Mouse (Mus musculus) thymus, adult 2 months (tissue): ENCODE results near the gene Gm960. TPM values are rescaled to one million over a fixed set of nuclear protein-coding genes. Genes with fewer than 3 reads are reported as not detected.
A peak's percentile ranks its signal among the peaks of the same experiment; 100 is the strongest.

Experiments used
- DNase-seq: peaks from one replicate; pipeline ENCODE4 v3.0.0; 2021
- H3K27ac ChIP-seq: fragments of 200-500 bp; 2 replicates; pipeline ENCODE4 v1.5.1; 2012; ENCODE audit warnings: low read length, control low read depth; ENCODE audit not compliant: control insufficient read depth, insufficient read depth
- H3K27me3 ChIP-seq: fragments of 200-500 bp; 2 replicates; pipeline ENCODE4 v1.6.1; 2012; ENCODE audit warnings: mild to moderate bottlenecking, low read length, moderate library complexity, mixed read lengths; ENCODE audit not compliant: control insufficient read depth, insufficient read depth
- H3K36me3 ChIP-seq: fragments of 200-500 bp; 2 replicates; pipeline ENCODE4 v1.6.1; 2012; ENCODE audit warnings: mild to moderate bottlenecking, low read length, moderate library complexity; ENCODE audit not compliant: control insufficient read depth, insufficient read depth
- H3K4me1 ChIP-seq: fragments of 200-500 bp; replicated peaks from 2 replicates; pipeline ENCODE4 v1.6.1; 2012; ENCODE audit warnings: low read length; ENCODE audit not compliant: control insufficient read depth, insufficient read depth
- H3K4me3 ChIP-seq: fragments of 200-500 bp; 2 replicates; pipeline ENCODE4 v1.5.1; 2012; ENCODE audit warnings: mild to moderate bottlenecking, low read length, control low read depth, moderate library complexity; ENCODE audit not compliant: control insufficient read depth, insufficient read depth
- CTCF ChIP-seq: fragments of 200-500 bp; IDR thresholded peaks from 2 replicates; pipeline ENCODE4 v1.5.1; 2012; ENCODE audit warnings: mild to moderate bottlenecking, control low read depth, low read length, moderate library complexity, borderline replicate concordance; ENCODE audit not compliant: control insufficient read depth, poor library complexity, insufficient read depth; ENCODE audit errors: extremely low read depth
- POLR2A ChIP-seq: fragments of 200-500 bp; IDR thresholded peaks from 2 replicates; pipeline ENCODE4 v1.6.1; 2012; ENCODE audit warnings: mild to moderate bottlenecking, low read length, control low read depth, moderate library complexity; ENCODE audit not compliant: control insufficient read depth, poor library complexity, insufficient read depth; ENCODE audit errors: extremely low read depth
- WGBS: fragments of 180-500 bp; shearing (Covaris S2); methylation state at CpG from one replicate; pipeline ENCODE4 v1.1.7; 2018; 5-methylcytosine and 5-hydroxymethylcytosine counted together
- polyA plus RNA-seq: library from polyadenylated mRNA; depleted of rRNA; stranded (reverse); fragments of >200 nt; gene quantifications from 2 replicates; pipeline ENCODE4 v1.2.3, GENCODE M21; 2012

Gm960 gene
- polyA plus RNA-seq, 1 experiment: 0.04 TPM

DNA sequence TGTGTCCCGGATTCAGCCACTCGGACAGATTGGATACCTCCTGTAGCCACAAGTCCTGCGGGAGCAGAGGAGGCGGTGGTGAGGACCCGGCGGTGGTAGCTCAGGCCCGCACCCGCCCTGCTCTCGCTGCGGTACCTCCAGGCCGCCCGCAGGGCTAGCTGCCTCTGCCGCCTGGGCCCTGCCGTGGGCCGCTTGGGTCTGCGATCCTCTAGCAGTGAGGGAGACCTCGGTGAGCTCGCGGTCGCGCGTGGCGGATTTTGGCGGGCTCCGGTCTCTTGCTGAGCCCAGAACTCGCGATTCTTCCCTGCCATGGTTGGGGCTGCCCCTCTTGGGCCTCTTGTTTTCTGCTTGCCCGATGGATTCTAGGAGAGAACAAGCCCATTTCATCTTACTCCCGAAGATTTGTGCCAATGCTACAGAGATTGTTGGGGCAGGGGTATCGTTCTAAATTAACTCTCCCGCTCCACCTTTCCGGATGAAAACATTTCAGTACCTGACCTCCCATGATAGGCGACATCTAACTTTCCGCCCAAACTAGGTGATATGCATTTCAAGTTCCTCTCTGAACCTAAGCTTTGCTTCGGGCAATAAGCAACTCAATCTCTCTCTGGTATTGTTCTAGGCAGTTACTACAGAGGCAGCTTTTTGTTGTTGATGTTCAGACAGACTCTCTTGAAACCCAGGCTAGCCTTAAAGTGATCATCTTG lies 72.5 kb downstream of the Gm960 start:
- Histone ChIP-seq H3K4me1 (peaks cover 9% of the 10 kb centered on the region), H3K36me3 (no peaks in the 10 kb centered on the region), H3K4me3 (peak overlapping the region; percentile 83), H3K27ac (no peak overlapping the region), H3K27me3 (no peaks in the 10 kb centered on the region)
- WGBS: 1% methylated on average over 35 of the region's 35 CpGs
- DNase-seq: no peak
- no peak for TF ChIP-seq POLR2A

- under 1% methylated on average over 64 of the region's 64 CpGs for WGBS
- Histone ChIP-seq H3K36me3 (no peaks in the 10 kb centered on the region), H3K4me3 (peak within 1 kb of the TSS; percentile 83), H3K4me1 (peaks cover 9% of the 10 kb centered on the region), H3K27me3 (no peaks in the 10 kb centered on the region), H3K27ac (no peak within 1 kb of the TSS)
- peak; percentile 90 for DNase-seq
- TF ChIP-seq CTCF (no peak), POLR2A (peak; percentile 64)
Observed at GRCm38 (mm10) chr19:4625179-4625828, 73.2 kb downstream of the Gm960 start, which contains the start of gene Rce1. Gene Rce1 (minus strand): TSS chr19:4625641.

GRCm38 (mm10) chr19:4624406-4625178 lies 73.9 kb downstream of the Gm960 start:
- Histone ChIP-seq H3K4me3 (peak overlapping the region; percentile 83), H3K27ac (no peak overlapping the region), H3K36me3 (no peaks in the 10 kb centered on the region), H3K27me3 (no peaks in the 10 kb centered on the region), H3K4me1 (peaks cover 9% of the 10 kb centered on the region)
- DNase-seq: no peak
- TF ChIP-seq CTCF (no peak), POLR2A (no peak)
- 40% methylated on average over 4 of the region's 4 CpGs for WGBS

- WGBS: 96% methylated on average over 12 of the region's 12 CpGs
- Histone ChIP-seq H3K4me3 (no peak overlapping the region), H3K4me1 (peaks cover 9% of the 10 kb centered on the region), H3K27me3 (no peaks in the 10 kb centered on the region), H3K36me3 (no peaks in the 10 kb centered on the region), H3K27ac (no peak overlapping the region)
- DNase-seq: no peak
- TF ChIP-seq POLR2A (no peak), CTCF (no peak)
Observed at GRCm38 (mm10) chr19:4624006-4624405, 74.5 kb downstream of the Gm960 start.

GRCm38 (mm10) chr19:4623419-4623818 lies 75.0 kb downstream of the Gm960 start:
- Histone ChIP-seq H3K4me3 (no peak overlapping the region), H3K27ac (no peak overlapping the region), H3K36me3 (no peaks in the 10 kb centered on the region), H3K4me1 (peaks cover 9% of the 10 kb centered on the region), H3K27me3 (no peaks in the 10 kb centered on the region)
- DNase-seq: no peak
- TF ChIP-seq CTCF (no peak), POLR2A (no peak)
- WGBS: 96% methylated on average over 9 of the region's 9 CpGs

- peaks cover 9% of the 10 kb centered on the region for H3K4me1 ChIP-seq
- H3K27ac ChIP-seq: no peak overlapping the region
- no peaks in the 10 kb centered on the region for H3K36me3 ChIP-seq
- no peak for DNase-seq
- H3K4me3 ChIP-seq: no peak overlapping the region
- no peaks in the 10 kb centered on the region for H3K27me3 ChIP-seq
- WGBS: 92% methylated on average over 5 of the region's 5 CpGs
- TF ChIP-seq POLR2A (no peak), CTCF (no peak)
Observed at GRCm38 (mm10) chr19:4622780-4623179, 75.7 kb downstream of the Gm960 start.
